Mouse (Mus musculus): Measurements from ENCODE around the gene Ccdc51.

GRCm38 (mm10) chr9:109102541-109102940 lies 20.2 kb downstream of the Ccdc51 start:
- TF ChIP-seq CTCF (IDR thresholded peaks at IDR 0.05; ENCODE audit: control insufficient read depth, insufficient read depth, insufficient replicate concordance, low read depth, low read length) (no peak), POLR2A (IDR thresholded peaks at IDR 0.05; ENCODE audit: control insufficient read depth, low read depth, low read length) (no peak)
